Mouse (Mus musculus) left cerebral cortex, postnatal 36 days (tissue): ENCODE data around the gene Chrm3. TPM values are rescaled to one million over a fixed set of nuclear protein-coding genes. Genes with fewer than 3 reads are reported as not detected.
A peak's percentile ranks its signal among the peaks of the same experiment; 100 is the strongest.

Source experiments
- DNase-seq, 2 experiments: peaks; one replicate each; pipeline ENCODE4 v3.0.0; 2021 to 2022; ENCODE audit warnings: low spot score in 2 of 2, mixed read lengths in 1 of 2
- intact Hi-C: fragments of 180-260 bp; cut with DNase I; formaldehyde crosslinking; loops from one replicate; pipeline ENCODE4 v1.15.1; 2025
- total RNA-seq, 2 experiments: library from RNA; stranded (reverse); gene quantifications; 2 replicates each; pipeline ENCODE4 v1.2.3; 2021

The Chrm3 gene
- total RNA-seq, 2 experiments from 2014 or later, result 54.9 to 68.4 TPM

- intact Hi-C loops, result no loop called here
- no peak for DNase-seq
Observed at GRCm38 (mm10) chr13:10109542-10109941, 251.1 kb downstream of the Chrm3 start.

GRCm38 (mm10) chr13:10107331-10107730 is 253.3 kb downstream of the Chrm3 start:
- intact Hi-C loops, result no loop called here
- DNase-seq, result no peak

DNA sequence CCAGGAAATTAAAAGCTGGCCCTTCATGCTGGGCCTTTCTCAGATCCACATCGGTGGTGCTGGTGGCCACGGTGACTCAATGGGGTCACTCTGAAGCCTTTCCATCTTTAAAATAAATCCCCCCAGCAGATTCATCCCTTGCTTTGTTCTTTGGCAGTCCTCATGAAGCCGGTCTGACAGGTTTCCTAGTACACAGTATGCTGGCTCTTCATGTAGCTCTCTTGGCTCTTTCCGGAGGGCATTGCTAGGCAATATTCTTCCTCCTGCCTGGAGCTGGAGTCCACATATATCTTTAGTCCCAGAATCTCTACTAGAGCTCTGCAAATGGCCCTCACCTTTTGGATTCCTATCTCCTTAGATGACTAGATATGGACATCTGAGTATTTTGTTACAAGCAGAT is 269.9 kb downstream of the Chrm3 start:
- intact Hi-C loops, result no loop called here
- DNase-seq, result no peak

DNA sequence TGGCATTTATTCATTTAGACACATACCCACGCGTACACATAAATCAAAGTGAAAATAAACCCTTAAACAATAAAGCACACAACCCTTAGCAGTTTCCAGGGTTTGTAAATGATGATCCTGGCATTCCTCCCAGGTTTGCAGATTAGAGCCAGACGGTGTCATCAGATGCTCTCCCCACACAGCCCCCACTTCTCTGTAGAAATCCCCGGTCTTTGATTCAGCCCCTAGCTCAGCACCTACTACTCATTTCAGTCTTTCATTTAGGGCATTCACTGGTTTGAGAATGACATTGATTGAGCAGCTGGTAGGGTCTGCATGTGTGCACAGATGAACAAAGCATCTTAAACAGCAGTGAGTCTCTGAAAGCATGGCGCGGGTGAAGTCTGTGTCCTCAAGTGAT is 274.3 kb downstream of the Chrm3 start:
- intact Hi-C loops, result no loop called here
- DNase-seq, result peak in 1 of 2 experiments; percentile 15

DNA sequence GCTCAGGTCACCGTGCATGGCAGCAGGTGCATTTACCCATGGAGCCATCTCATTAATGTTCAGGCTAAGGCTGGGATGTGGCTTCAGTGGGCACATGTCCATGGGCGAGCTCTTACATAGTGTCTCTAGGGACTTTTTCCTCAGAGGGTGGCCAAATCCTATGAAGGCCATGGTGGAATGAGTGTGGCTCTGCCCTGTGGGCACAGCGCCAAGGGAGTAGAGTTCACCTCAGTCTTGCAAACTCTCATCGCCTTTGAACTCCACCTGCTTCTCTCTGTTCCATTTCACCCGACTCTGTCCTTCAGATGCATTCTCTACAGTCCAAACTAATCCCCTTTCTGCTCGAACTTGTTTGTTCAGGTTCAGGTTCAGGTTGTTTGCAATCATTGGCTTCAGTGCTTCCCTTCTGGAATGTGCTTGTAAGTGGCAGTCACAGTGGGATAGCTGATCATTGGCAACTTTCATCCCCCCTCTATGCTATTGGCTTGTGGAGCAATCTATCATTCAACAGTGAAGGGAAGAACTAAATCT is 278.7 kb downstream of the Chrm3 start:
- intact Hi-C loops, result no loop called here
- no peak for DNase-seq

- DNase-seq, result peak in 1 of 2 experiments; percentile 41
- intact Hi-C loops, result no loop called here
Observed at GRCm38 (mm10) chr13:10071165-10071564, 289.5 kb downstream of the Chrm3 start.

- no peak for DNase-seq
- intact Hi-C loops, result no loop called here
Observed at GRCm38 (mm10) chr13:10068927-10069580, 291.6 kb downstream of the Chrm3 start.

DNA sequence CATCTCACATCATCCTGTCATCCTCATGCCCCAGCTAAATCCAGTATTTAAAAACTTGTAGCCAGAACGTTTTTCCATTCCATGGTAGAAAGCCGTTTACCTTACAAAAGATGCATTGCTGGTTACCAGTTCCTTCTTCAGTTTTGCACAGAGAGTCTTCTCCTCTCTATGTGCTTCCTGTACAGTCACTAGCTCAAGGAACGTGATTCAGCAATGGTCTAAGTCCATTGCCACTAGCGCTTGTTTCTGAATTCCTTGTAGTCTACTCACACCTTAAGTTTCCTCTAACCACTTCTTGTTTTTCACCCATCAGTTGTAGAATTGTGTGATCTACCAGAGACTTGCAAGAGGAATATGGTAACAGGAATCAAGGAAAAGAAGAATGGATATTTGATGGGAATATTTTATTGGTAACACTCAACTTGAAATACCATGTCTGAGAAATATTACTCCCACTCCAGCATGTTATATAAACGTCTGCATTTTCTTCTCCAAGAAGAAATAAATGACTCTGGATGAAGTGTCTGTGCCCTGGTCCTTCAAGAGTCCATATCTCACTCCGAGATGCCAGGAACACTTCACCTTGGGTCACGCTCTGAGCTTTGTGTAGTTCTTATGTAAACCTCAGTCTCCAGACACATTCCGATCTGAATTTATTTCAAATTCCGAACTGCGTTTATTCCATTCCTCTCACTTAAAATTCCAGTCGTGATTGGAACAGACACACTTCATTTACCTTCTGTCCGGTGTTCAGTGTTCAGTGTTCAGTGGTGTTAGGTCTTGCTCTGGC is 293.6 kb downstream of the Chrm3 start:
- no peak for DNase-seq
- intact Hi-C loops, result no loop called here

- intact Hi-C loops, result no loop called here
- DNase-seq, result no peak
Observed at GRCm38 (mm10) chr13:10065776-10066175, 294.9 kb downstream of the Chrm3 start.

DNA sequence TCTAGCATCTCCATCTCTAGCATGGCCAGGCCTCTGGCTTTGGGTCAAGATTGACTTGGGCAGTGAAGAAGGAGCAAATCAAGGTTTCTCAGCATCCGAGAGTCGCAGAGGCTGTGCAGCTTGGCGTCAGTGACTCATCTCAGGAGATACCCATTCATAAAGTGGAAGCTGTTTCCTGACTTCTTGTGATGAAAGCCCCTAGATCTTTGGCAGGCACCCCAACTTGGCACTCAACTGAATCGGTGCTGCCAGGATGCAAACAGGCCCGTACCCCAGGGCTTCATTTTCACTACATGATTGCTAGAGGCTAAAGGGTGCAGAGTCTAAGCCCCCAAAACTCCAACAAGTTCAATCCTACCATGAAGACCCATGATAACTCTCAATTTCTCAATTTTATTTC is 298.0 kb downstream of the Chrm3 start:
- no peak for DNase-seq
- intact Hi-C loops, result no loop called here

DNA sequence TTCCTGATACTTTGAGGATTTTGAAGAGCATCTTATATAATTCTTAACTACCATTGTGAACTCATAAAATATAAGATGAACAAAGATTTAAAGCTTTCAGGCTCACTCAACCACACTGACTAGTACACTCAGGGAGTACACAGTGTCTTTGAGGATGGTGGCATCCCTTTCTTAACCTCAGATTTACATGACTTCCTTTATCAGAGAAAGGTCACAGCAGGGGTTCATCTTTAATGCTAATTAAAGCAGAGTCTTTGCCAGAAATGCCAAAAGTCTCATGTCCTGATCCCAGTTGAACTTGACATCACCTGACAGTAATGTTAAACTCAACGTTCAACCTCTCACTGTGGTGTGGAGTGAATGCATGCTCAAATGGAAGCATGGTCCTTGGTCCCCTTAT is 301.7 kb downstream of the Chrm3 start:
- DNase-seq, result no peak

GRCm38 (mm10) chr13:10057644-10058198 is 302.9 kb downstream of the Chrm3 start:
- intact Hi-C loops, result no loop called here

More for the DNA sequence above, 301.7 kb downstream of the Chrm3 start:
- intact Hi-C loops, result no loop called here

GRCm38 (mm10) chr13:10054086-10054485 is 306.6 kb downstream of the Chrm3 start:
- intact Hi-C loops, result no loop called here

More at GRCm38 (mm10) chr13:10057644-10058198, 302.9 kb downstream of the Chrm3 start:
- DNase-seq, result no peak

DNA sequence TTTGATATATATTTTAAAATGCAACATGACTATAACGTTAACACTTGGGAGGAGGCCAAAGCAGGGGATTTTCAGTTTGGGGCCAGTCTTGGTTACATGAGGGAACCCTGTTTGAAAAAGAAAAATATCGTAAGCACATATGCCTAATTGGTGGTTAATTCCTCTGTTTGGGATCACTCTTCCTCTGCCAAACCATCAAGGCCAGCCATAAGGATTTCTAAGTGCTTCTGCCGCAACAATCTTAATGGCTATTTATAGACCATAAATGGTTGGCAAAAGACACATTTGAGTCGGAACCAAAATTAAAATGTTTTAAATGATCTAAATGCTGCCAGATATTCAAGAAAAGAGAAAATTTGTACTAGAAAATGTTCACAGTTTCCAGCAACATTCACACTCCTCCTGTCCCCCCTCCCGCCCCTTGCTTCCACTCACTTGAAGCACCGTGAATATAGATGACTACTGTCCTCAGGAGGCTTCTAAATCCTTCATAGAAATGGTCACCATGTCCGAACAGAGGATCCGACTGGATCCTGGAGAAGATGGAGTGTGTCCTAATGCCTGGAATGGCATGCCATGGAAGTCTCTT is 307.3 kb downstream of the Chrm3 start:
- intact Hi-C loops, result no loop called here
- DNase-seq, result no peak

More at GRCm38 (mm10) chr13:10054086-10054485, 306.6 kb downstream of the Chrm3 start:
- DNase-seq, result no peak

GRCm38 (mm10) chr13:10045651-10046350 is 314.8 kb downstream of the Chrm3 start:
- DNase-seq, result no peak
- intact Hi-C loops, result no loop called here

GRCm38 (mm10) chr13:10044084-10044483 is 316.6 kb downstream of the Chrm3 start:
- intact Hi-C loops, result no loop called here
- DNase-seq, result no peak

- DNase-seq, result no peak
- intact Hi-C loops, result no loop called here
Observed at GRCm38 (mm10) chr13:10033570-10034399, 326.9 kb downstream of the Chrm3 start.

- no peak for DNase-seq
- intact Hi-C loops, result no loop called here
Observed at GRCm38 (mm10) chr13:10031547-10031946, 329.1 kb downstream of the Chrm3 start.

DNA sequence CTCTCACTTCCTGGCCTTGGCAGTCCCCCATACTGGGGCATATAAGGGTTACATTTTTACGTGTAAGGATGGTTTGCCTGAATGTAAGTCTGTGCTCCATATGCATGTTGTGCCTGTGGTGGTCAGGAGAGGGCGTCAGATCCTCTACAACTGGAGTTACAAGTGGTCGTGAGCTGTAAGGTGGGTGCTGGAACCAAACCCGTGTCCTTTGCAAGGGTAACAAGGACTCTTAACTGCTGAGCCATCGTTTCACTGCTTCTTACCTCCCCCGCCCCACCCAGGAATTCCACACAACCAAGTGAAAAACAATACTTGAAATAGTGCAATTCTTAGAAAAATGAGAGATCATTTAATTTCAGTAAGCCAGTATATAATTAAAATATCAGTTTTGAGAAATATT is 330.7 kb downstream of the Chrm3 start:
- no peak for DNase-seq

More for the DNA sequence above, 330.7 kb downstream of the Chrm3 start:
- intact Hi-C loops, result no loop called here
